Mouse (Mus musculus) liver, embryonic 13.5 days (tissue): Measurements from ENCODE around the gene Hck. TPM values are rescaled to one million over a fixed set of nuclear protein-coding genes. Genes with fewer than 3 reads are reported as not detected.

ENCODE experiments used
- ATAC-seq: fragments of 200-750 bp; cut with Nextera tagmentation; 2 replicates; pipeline ENCODE4 v1.8.0; 2017; ENCODE audit warnings: low read depth, mild to moderate bottlenecking, moderate number of reproducible peaks, moderate library complexity
- DNase-seq: peaks from one replicate; pipeline ENCODE4 v3.0.0; 2022
- H3K27ac ChIP-seq: fragments of 300-500 bp; sonication (generic); 2 replicates; pipeline ENCODE4 v1.5.1; 2015; ENCODE audit warnings: moderate library complexity, mild to moderate bottlenecking, inconsistent platforms
- H3K27me3 ChIP-seq: fragments of 300-500 bp; sonication (generic); 2 replicates; pipeline ENCODE4 v1.6.1; 2015; ENCODE audit warnings: mild to moderate bottlenecking, inconsistent platforms
- H3K36me3 ChIP-seq: fragments of 300-500 bp; sonication (generic); 2 replicates; pipeline ENCODE4 v1.6.1; 2015; ENCODE audit warnings: mild to moderate bottlenecking, inconsistent platforms
- H3K4me1 ChIP-seq: fragments of 300-500 bp; sonication (generic); replicated peaks from 2 replicates; pipeline ENCODE4 v1.6.1; 2015; ENCODE audit warnings: inconsistent platforms
- H3K4me2 ChIP-seq: fragments of 300-500 bp; sonication (generic); 2 replicates; pipeline ENCODE4 v1.6.1; 2015; ENCODE audit warnings: inconsistent platforms, mild to moderate bottlenecking, moderate library complexity
- H3K4me3 ChIP-seq: fragments of 300-500 bp; sonication (generic); replicated peaks from 2 replicates; pipeline ENCODE4 v1.5.1; 2015; ENCODE audit warnings: mild to moderate bottlenecking, inconsistent platforms
- H3K9ac ChIP-seq: fragments of 300-500 bp; sonication (generic); 2 replicates; pipeline ENCODE4 v1.6.1; 2015; ENCODE audit warnings: mild to moderate bottlenecking, inconsistent platforms
- H3K9me3 ChIP-seq: fragments of 300-500 bp; sonication (generic); replicated peaks from 2 replicates; pipeline ENCODE4 v1.6.1; 2016; ENCODE audit warnings: inconsistent platforms
- WGBS: fragments of 180-500 bp; shearing (Covaris S2); methylation state at CpG from one replicate; pipeline ENCODE4 v1.1.7; 2015; ENCODE audit not compliant: insufficient replicate concordance; 5-methylcytosine and 5-hydroxymethylcytosine counted together
- polyA plus RNA-seq: library from polyadenylated mRNA; unstranded; fragments of >200 nt; fragmentation: Nextera tagmentation; extraction: Ambion mirVana; gene quantifications from 2 replicates; pipeline ENCODE4 v1.2.1, GENCODE M21; 2015

Hck gene
- polyA plus RNA-seq, 1 experiment from 2014 or later = 7.5 TPM

GRCm38 (mm10) chr2:153175995-153176570 is 67.8 kb downstream of the Hck start:
- DNase-seq (no peak), ATAC-seq (no peak)
- Histone ChIP-seq H3K9ac (no peak overlapping the region), H3K27ac (no peak overlapping the region), H3K4me3 (no peak overlapping the region), H3K27me3 (no peaks in the 10 kb centered on the region), H3K4me1 (peaks cover 31% of the 10 kb centered on the region), H3K36me3 (peaks cover 24% of the 10 kb centered on the region), H3K4me2 (no peak overlapping the region), H3K9me3 (no peaks in the 10 kb centered on the region)
- 72% methylated on average over 8 of the region's 8 CpGs for WGBS

- Histone ChIP-seq H3K9ac (no peak overlapping the region), H3K4me3 (no peak overlapping the region), H3K36me3 (peaks cover 34% of the 10 kb centered on the region), H3K9me3 (no peaks in the 10 kb centered on the region), H3K4me2 (no peak overlapping the region), H3K27me3 (no peaks in the 10 kb centered on the region), H3K27ac (no peak overlapping the region), H3K4me1 (peaks cover 21% of the 10 kb centered on the region; the same call in 1 of the 2 replicates)
- no peak for DNase-seq
- whole genome bisulfite sequencing = 76% methylated on average over 3 of the region's 3 CpGs
- no peak for ATAC-seq
Measured at GRCm38 (mm10) chr2:153177188-153177587, 68.9 kb downstream of the Hck start.

- peaks cover 55% of the 10 kb centered on the region for H3K36me3 ChIP-seq
- DNase-seq (no peak), ATAC-seq (no peak)
- no peak overlapping the region for H3K9ac ChIP-seq
- no peak overlapping the region for H3K4me3 ChIP-seq
- no peaks in the 10 kb centered on the region for H3K27me3 ChIP-seq
- H3K4me1 ChIP-seq = peaks cover 21% of the 10 kb centered on the region; the same call in 1 of the 2 replicates
- 83% methylated on average over 10 of the region's 10 CpGs for WGBS
- H3K4me2 ChIP-seq = no peak overlapping the region
- H3K9me3 ChIP-seq = no peaks in the 10 kb centered on the region
- H3K27ac ChIP-seq = no peak overlapping the region
Measured at GRCm38 (mm10) chr2:153179126-153179860, 71.0 kb downstream of the Hck start.

GRCm38 (mm10) chr2:153179961-153180360 is 71.7 kb downstream of the Hck start:
- H3K4me3 ChIP-seq = no peak overlapping the region
- WGBS = 89% methylated on average over 3 of the region's 3 CpGs
- no peaks in the 10 kb centered on the region for H3K9me3 ChIP-seq
- H3K36me3 ChIP-seq = peaks cover 62% of the 10 kb centered on the region
- H3K27me3 ChIP-seq = no peaks in the 10 kb centered on the region
- DNase-seq (no peak), ATAC-seq (no peak)
- no peak overlapping the region for H3K27ac ChIP-seq
- no peak overlapping the region for H3K9ac ChIP-seq
- H3K4me1 ChIP-seq = peaks cover 18% of the 10 kb centered on the region; the same call in 1 of the 2 replicates
- H3K4me2 ChIP-seq = no peak overlapping the region

GRCm38 (mm10) chr2:153186176-153186591 is 77.9 kb downstream of the Hck start:
- Histone ChIP-seq H3K27ac (no peak overlapping the region), H3K9me3 (no peaks in the 10 kb centered on the region), H3K9ac (no peak overlapping the region), H3K36me3 (peaks cover 98% of the 10 kb centered on the region), H3K27me3 (no peaks in the 10 kb centered on the region), H3K4me2 (no peak overlapping the region), H3K4me1 (peaks cover 6% of the 10 kb centered on the region; the same call in 1 of the 2 replicates), H3K4me3 (no peak overlapping the region)
- ATAC-seq = peak; percentile 60; the same call in 1 of the 2 replicates
- WGBS = 64% methylated on average over 2 of the region's 2 CpGs
- no peak for DNase-seq

GRCm38 (mm10) chr2:153187848-153188247 is 79.6 kb downstream of the Hck start:
- ATAC-seq (no peak), DNase-seq (no peak)
- 74% methylated on average over 2 of the region's 2 CpGs for WGBS
- Histone ChIP-seq H3K36me3 (peaks cover 98% of the 10 kb centered on the region), H3K4me1 (peaks cover 6% of the 10 kb centered on the region; the same call in 1 of the 2 replicates), H3K27me3 (no peaks in the 10 kb centered on the region), H3K9me3 (no peaks in the 10 kb centered on the region), H3K4me2 (no peak overlapping the region), H3K4me3 (no peak overlapping the region), H3K27ac (no peak overlapping the region), H3K9ac (no peak overlapping the region)

GRCm38 (mm10) chr2:153191242-153191641 is 83.0 kb downstream of the Hck start:
- Histone ChIP-seq H3K9ac (no peak overlapping the region), H3K4me1 (peaks cover 11% of the 10 kb centered on the region), H3K9me3 (no peaks in the 10 kb centered on the region), H3K4me3 (no peak overlapping the region), H3K4me2 (no peak overlapping the region), H3K27ac (no peak overlapping the region), H3K36me3 (peaks cover 92% of the 10 kb centered on the region), H3K27me3 (no peaks in the 10 kb centered on the region)
- ATAC-seq (no peak), DNase-seq (no peak)
- 59% methylated on average over 2 of the region's 2 CpGs for WGBS

GRCm38 (mm10) chr2:153194255-153194654 is 86.0 kb downstream of the Hck start:
- H3K4me1 ChIP-seq = peaks cover 17% of the 10 kb centered on the region
- no peak overlapping the region for H3K4me2 ChIP-seq
- ATAC-seq (peak; percentile 65), DNase-seq (no peak)
- peaks cover 89% of the 10 kb centered on the region for H3K36me3 ChIP-seq
- no peak overlapping the region for H3K9ac ChIP-seq
- no peaks in the 10 kb centered on the region for H3K27me3 ChIP-seq
- 0 out of 2 replicates have a peak overlapping the region, but pooled peaks have one; percentile 43 for H3K27ac ChIP-seq
- H3K4me3 ChIP-seq = no peak overlapping the region
- 54% methylated on average over 3 of the region's 3 CpGs for WGBS
- H3K9me3 ChIP-seq = no peaks in the 10 kb centered on the region

GRCm38 (mm10) chr2:153198485-153198884 is 90.2 kb downstream of the Hck start:
- DNase-seq (no peak), ATAC-seq (no peak)
- 42% methylated on average over 5 of the region's 5 CpGs for WGBS

GRCm38 (mm10) chr2:153199114-153199513 is 90.8 kb downstream of the Hck start:
- Histone ChIP-seq H3K27me3 (no peaks in the 10 kb centered on the region), H3K36me3 (peaks cover 87% of the 10 kb centered on the region)
- no peak for ATAC-seq

More at GRCm38 (mm10) chr2:153198485-153198884, 90.2 kb downstream of the Hck start:
- peaks cover 17% of the 10 kb centered on the region for H3K4me1 ChIP-seq
- H3K4me3 ChIP-seq = no peak overlapping the region
- no peaks in the 10 kb centered on the region for H3K9me3 ChIP-seq
- no peak overlapping the region for H3K4me2 ChIP-seq
- H3K9ac ChIP-seq = no peak overlapping the region; the same call in 1 of the 2 replicates
- no peaks in the 10 kb centered on the region for H3K27me3 ChIP-seq
- H3K27ac ChIP-seq = peak overlapping the region; percentile 19; the same call in 1 of the 2 replicates
- peaks cover 84% of the 10 kb centered on the region for H3K36me3 ChIP-seq

More at GRCm38 (mm10) chr2:153199114-153199513, 90.8 kb downstream of the Hck start:
- 53% methylated on average over 2 of the region's 2 CpGs for WGBS
- peaks cover 13% of the 10 kb centered on the region for H3K4me1 ChIP-seq
- DNase-seq = no peak
- no peak overlapping the region for H3K27ac ChIP-seq
- no peak overlapping the region for H3K4me2 ChIP-seq
- H3K9me3 ChIP-seq = no peaks in the 10 kb centered on the region
- no peak overlapping the region for H3K4me3 ChIP-seq
- H3K9ac ChIP-seq = no peak overlapping the region
